Mouse (Mus musculus): ENCODE results near the gene Pak7. TPM values are rescaled to one million over a fixed set of nuclear protein-coding genes. Genes with fewer than 3 reads are reported as not detected.
A peak's percentile ranks its signal among the peaks of the same experiment; 100 is the strongest.
"Not testable (repeated sequence)": the region's sequence is repeated elsewhere in the genome, so short reads cannot be mapped to it uniquely, and the experiment has no call there.

Pak7 gene
- polyA plus RNA-seq, 1 experiment from 2014 or later = 0.34 TPM

DNA sequence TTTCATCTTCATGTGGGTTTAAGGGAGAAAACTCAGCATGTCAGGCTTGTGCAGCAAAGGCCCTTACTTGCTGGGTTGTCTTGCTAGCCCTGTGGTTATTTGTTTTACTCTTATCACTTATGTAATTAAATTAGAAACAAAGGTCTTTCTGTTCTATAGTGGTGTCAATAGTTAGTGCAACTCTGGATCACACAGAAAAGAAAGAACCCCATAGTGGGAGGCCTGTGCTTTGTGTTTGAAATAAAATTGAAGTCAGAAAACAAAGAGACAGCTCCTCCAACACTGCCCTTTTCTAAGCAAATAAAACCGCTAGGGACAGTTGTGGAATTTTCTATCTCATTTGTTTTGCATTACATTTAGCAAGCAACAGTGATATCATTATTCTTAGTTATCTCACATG lies 15.4 kb downstream of the Pak7 start:
- no peak for TF ChIP-seq CTCF (IDR thresholded peaks at IDR 0.05; ENCODE audit: low read depth)

DNA sequence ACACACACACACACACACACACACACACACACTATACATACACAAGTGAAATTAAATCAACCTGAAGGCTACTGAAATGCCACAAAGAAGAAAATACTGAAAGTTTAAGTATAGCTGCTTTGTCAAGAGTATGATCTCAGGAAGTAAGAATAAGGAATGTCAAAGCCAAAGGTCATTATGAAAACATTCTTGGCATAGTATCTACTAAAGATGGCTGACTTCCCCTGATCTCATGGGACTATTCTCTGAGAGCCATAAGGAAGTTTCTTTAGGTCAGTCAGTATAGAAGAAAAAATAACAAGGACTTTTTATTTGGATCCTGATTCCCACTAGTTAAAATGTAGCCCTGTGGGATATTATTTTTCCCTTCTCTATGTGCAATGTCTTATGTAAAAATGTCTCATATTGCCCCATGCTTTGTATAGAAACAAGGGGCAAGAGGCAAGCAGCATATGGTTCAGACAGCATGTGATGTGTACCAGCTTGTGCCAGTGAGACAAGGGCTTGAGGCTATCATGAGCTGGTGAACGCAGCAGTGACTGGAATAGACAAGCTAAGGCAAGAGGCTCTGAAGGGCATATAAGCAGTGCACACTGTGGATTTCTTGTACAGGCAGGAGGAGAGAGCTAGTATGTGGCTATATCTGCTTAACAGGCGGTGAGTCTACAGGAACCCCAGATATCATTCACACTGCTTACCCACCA lies 36.2 kb downstream of the Pak7 start:
- H3K27ac ChIP-seq = no peak overlapping the region
- TF ChIP-seq CTCF (IDR thresholded peaks at IDR 0.05; ENCODE audit: low read depth) = no peak

More for the DNA sequence above, 15.4 kb downstream of the Pak7 start:
- no peaks in the 10 kb centered on the region for H3K9me3 ChIP-seq (replicated peaks; ENCODE audit: low read length)
- H3K4me2 ChIP-seq (ENCODE audit: low read length) = no peak overlapping the region
- no peaks in the 10 kb centered on the region for H3K27me3 ChIP-seq (ENCODE audit: insufficient read depth, low read length)
- ATAC-seq (replicated peaks; ENCODE audit: low FRiP score, low read depth) (no peak), DNase-seq (ENCODE audit: low spot score) (no peak)
- no peak overlapping the region for H3K27ac ChIP-seq
- H3K4me1 ChIP-seq (replicated peaks; ENCODE audit: insufficient read depth, low read length) = no peaks in the 10 kb centered on the region
- no peaks in the 10 kb centered on the region for H3K36me3 ChIP-seq (ENCODE audit: insufficient read depth, low read length)
- 81% methylated on average over 1 of the region's 1 CpGs for WGBS
- no peak overlapping the region for H3K9ac ChIP-seq (ENCODE audit: low read depth, low read length)
- no peak overlapping the region for H3K4me3 ChIP-seq (replicated peaks; ENCODE audit: low read depth, low read length)

DNA sequence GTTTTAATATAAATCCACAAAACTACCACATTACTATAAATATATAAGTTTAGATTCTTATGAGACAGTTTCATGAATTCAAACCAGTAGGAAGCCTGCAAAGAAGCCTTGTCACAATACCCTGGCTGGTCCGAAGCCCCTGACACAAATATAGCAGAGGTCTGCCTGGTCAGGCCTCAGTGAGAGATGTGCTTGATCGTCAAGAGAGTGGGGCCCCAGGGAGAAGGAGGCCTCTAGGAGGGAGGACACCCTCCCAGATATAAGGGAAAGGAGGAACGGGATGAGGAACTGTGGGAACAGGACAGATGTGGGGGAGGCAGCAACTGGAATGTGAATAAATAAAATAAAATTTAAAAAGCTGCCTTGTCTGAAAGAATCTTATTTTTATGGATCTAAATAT lies 37.3 kb downstream of the Pak7 start:
- Histone ChIP-seq H3K4me2 (ENCODE audit: low read length) (no peak overlapping the region), H3K4me3 (replicated peaks; ENCODE audit: low read depth, low read length) (no peak overlapping the region), H3K36me3 (ENCODE audit: insufficient read depth, low read length) (no peaks in the 10 kb centered on the region), H3K9me3 (replicated peaks; ENCODE audit: low read length) (no peaks in the 10 kb centered on the region), H3K9ac (ENCODE audit: low read depth, low read length) (no peak overlapping the region), H3K27me3 (ENCODE audit: insufficient read depth, low read length) (no peaks in the 10 kb centered on the region), H3K27ac (no peak overlapping the region), H3K4me1 (replicated peaks; ENCODE audit: insufficient read depth, low read length) (no peaks in the 10 kb centered on the region)
- 33% methylated on average over 3 of the region's 3 CpGs for WGBS
- no peak for TF ChIP-seq CTCF (IDR thresholded peaks at IDR 0.05; ENCODE audit: low read depth)
- DNase-seq (ENCODE audit: low spot score) (peak; percentile 28), ATAC-seq (replicated peaks; ENCODE audit: low FRiP score, low read depth) (no peak)

More for the DNA sequence above, 36.2 kb downstream of the Pak7 start:
- ATAC-seq (replicated peaks; ENCODE audit: low FRiP score, low read depth) (no peak), DNase-seq (ENCODE audit: low spot score) (peak; percentile 68)
- no peaks in the 10 kb centered on the region for H3K36me3 ChIP-seq (ENCODE audit: insufficient read depth, low read length)
- no peaks in the 10 kb centered on the region for H3K9me3 ChIP-seq (replicated peaks; ENCODE audit: low read length)
- no peaks in the 10 kb centered on the region for H3K4me1 ChIP-seq (replicated peaks; ENCODE audit: insufficient read depth, low read length)
- H3K4me2 ChIP-seq (ENCODE audit: low read length) = no peak overlapping the region
- H3K27me3 ChIP-seq (ENCODE audit: insufficient read depth, low read length) = no peaks in the 10 kb centered on the region
- no peak overlapping the region for H3K4me3 ChIP-seq (replicated peaks; ENCODE audit: low read depth, low read length)
- H3K9ac ChIP-seq (ENCODE audit: low read depth, low read length) = no peak overlapping the region
- WGBS = 75% methylated on average over 2 of the region's 2 CpGs

DNA sequence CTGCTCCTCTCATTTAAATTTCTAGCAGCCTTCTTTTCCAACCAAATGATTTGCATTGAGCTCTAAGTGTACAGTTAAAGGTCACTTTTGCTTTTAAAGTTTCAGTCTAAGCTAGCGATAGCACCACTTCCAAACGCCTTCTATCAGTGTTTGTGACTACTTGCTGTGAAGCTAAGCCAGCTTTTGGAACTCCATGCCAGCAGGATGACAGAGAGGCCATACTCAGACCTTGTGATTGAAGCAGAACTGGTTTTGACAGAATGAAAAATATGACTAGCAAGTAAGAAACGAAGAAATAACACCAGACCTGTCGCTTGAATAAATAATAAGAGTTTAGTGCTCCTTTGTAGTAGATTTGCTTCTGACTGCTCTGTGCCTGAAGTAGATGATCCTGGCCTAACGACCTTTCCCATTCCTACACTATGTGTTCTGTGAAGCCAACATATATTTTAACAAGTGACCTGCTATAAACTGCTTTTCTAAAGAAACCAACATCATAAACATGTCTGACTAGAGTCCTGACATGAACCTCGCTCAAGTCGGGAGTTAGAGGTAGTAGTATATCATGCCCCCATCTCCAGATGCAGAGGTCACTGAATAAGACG lies 38.0 kb downstream of the Pak7 start:
- Histone ChIP-seq H3K9ac (ENCODE audit: low read depth, low read length) (no peak overlapping the region), H3K27me3 (ENCODE audit: insufficient read depth, low read length) (no peaks in the 10 kb centered on the region), H3K4me2 (ENCODE audit: low read length) (no peak overlapping the region), H3K27ac (no peak overlapping the region), H3K9me3 (replicated peaks; ENCODE audit: low read length) (no peaks in the 10 kb centered on the region), H3K4me1 (replicated peaks; ENCODE audit: insufficient read depth, low read length) (no peaks in the 10 kb centered on the region), H3K4me3 (replicated peaks; ENCODE audit: low read depth, low read length) (no peak overlapping the region), H3K36me3 (ENCODE audit: insufficient read depth, low read length) (no peaks in the 10 kb centered on the region)
- DNase-seq (ENCODE audit: low spot score) (peak; percentile 79), ATAC-seq (replicated peaks; ENCODE audit: low FRiP score, low read depth) (peak; percentile 54)
- TF ChIP-seq CTCF (IDR thresholded peaks at IDR 0.05; ENCODE audit: low read depth) = no peak
- WGBS = 31% methylated on average over 8 of the region's 8 CpGs

DNA sequence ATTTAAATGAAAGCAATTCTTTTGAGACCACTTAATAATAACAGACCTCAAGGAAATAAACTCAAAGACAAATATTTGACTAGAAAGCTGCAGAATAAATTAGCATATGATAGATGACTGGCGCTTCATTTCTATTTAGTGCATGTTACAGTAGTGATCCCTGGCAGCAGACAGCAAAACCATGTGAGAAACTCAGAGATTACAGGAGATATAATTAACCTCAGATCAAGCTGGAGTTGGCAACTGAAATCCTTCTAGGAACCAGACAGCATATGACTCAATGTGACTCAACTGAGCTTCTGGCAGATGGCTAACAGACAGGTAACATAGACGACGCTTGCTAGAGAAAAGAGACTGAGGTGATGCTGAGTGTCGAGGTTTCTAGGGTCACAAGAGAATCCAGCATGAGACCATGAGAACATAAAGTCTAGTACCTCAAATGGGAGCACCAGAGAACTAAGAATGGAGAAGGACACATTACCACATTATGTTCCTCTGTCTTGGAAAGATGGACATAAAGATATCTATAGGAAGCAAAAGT lies 43.5 kb downstream of the Pak7 start:
- H3K36me3 ChIP-seq (ENCODE audit: insufficient read depth, low read length); H3K4me3 ChIP-seq (replicated peaks; ENCODE audit: low read depth, low read length); ATAC-seq (replicated peaks; ENCODE audit: low FRiP score, low read depth); H3K4me2 ChIP-seq (ENCODE audit: low read length); DNase-seq (ENCODE audit: low spot score); H3K4me1 ChIP-seq (replicated peaks; ENCODE audit: insufficient read depth, low read length); H3K9me3 ChIP-seq (replicated peaks; ENCODE audit: low read length); H3K27ac ChIP-seq; H3K27me3 ChIP-seq (ENCODE audit: insufficient read depth, low read length); H3K9ac ChIP-seq (ENCODE audit: low read depth, low read length): not testable (repeated sequence)
- 84% methylated on average over 4 of the region's 4 CpGs for WGBS

DNA sequence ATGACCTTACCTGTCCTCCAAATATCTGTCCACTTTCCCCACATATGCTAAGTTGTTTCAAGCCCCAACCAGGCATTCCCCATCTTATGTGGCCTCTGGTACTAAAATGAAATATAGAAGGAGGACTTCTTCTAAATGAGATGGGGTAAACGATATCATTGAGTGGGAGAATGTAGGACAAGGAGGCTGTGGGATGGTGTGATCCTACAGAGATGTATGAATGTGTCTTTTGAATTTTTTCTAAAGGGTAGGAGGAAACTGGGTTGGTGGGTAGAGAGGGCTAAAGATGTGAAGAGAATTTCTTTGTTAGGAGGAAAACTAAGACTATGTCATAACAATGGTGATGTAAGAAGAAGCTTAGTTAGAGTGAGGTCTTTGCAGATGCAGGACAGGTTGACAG lies 57.8 kb downstream of the Pak7 start:
- H3K4me2 ChIP-seq (ENCODE audit: low read length) = no peak overlapping the region
- H3K27ac ChIP-seq = no peak overlapping the region
- ATAC-seq (replicated peaks; ENCODE audit: low FRiP score, low read depth) (no peak), DNase-seq (ENCODE audit: low spot score) (no peak)
- H3K9me3 ChIP-seq (replicated peaks; ENCODE audit: low read length) = no peaks in the 10 kb centered on the region
- 85% methylated on average over 1 of the region's 1 CpGs for WGBS
- no peaks in the 10 kb centered on the region for H3K27me3 ChIP-seq (ENCODE audit: insufficient read depth, low read length)
- no peaks in the 10 kb centered on the region for H3K4me1 ChIP-seq (replicated peaks; ENCODE audit: insufficient read depth, low read length)
- TF ChIP-seq CTCF (IDR thresholded peaks at IDR 0.05; ENCODE audit: low read depth) = no peak
- H3K36me3 ChIP-seq (ENCODE audit: insufficient read depth, low read length) = no peaks in the 10 kb centered on the region
- no peak overlapping the region for H3K4me3 ChIP-seq (replicated peaks; ENCODE audit: low read depth, low read length)
- H3K9ac ChIP-seq (ENCODE audit: low read depth, low read length) = no peak overlapping the region

Measured in kidney, postnatal 0 days (tissue).